Mouse (Mus musculus) urinary bladder, adult 18-20 months (tissue): ENCODE results near the gene Elmod3.

ENCODE experiments used
- DNase-seq, 2 experiments: peaks; one replicate each; pipeline ENCODE4 v3.0.0; 2022; ENCODE audit warnings: low spot score in 2 of 2, mixed read lengths in 2 of 2

The Elmod3 gene

DNA sequence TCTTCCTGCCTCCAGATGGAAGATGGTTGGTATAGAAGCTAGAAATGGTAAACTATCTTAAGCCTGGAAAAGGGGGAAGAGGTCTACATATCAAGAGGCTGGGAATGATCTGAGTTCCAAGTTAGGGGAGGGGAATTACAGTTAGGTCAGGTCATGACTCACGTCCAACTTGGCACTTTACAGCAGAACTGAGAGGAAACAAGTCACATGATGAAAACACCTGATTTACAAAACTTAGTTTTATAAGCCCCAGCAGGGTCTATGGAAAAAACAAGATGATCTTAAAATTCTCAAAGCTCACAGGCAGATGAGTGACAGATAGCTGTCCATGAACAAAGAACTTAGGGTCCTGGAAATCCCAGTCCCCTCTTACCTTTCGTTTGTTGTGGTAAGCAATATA, 16.9 kb upstream of the Elmod3 start:
- DNase-seq = no peak

DNA sequence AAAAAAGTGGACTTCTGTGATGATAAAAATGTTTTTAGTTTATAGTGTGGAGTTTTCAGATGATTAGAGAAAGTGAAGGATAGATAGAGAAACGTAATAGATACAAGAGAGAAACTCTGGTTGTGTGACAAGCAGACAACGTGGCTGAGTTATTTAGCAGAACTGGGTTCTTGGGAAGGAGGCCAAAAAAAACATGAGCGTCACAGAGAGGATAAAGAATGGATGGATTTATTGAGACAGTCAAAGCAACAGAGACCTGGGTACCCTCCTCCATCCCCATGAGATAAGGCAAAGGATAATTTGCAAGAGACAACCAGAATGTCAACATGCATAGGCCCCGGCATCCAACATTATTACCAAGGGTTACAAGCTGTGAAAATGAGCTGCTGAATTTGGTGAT, 12.0 kb upstream of the Elmod3 start:
- DNase-seq = no peak

DNA sequence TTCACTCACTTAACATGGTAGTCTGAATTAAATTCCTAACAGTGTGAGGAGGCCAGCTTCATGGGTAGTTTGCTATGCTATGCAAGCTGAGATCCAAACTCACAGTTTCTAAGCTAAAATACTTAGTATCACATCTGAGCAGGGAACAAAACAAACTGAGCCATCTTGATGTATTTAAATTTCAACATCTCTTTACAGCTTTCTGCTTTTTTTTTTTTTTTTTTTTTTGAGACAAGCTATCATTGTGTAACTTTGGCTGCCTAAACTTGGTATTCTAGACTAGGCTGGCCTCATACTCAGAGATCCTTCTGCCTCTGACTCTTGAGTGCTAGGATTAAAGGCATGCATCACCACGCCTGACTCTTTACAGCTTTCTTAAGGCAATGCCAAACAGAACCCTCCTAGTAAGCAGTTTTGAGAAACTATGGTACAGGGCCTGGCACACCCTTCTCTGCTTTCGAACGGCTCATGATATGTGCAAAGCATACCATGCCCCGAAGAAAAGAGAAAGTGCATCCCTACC, 10.5 kb upstream of the Elmod3 start:
- no peak for DNase-seq

DNA sequence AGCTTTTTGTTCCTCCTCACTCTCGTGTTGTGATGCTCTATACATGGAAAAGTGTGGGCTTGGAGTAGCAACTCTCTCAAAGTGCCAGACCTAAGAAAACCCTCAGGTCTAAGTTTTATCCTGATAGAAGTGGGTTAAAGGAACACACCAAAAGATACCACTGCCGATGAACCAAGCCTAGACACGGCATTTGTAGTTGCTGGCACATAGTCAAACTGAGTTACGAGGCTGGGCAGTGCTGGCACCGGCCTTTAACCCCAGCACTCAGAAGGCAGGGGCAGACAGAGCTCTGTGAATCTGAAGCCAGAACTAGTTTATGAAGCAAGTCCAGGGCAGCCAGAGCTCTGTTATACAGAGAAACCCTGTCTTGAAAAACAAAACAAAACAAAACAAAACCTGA, 9.5 kb upstream of the Elmod3 start:
- DNase-seq = no peak

DNA sequence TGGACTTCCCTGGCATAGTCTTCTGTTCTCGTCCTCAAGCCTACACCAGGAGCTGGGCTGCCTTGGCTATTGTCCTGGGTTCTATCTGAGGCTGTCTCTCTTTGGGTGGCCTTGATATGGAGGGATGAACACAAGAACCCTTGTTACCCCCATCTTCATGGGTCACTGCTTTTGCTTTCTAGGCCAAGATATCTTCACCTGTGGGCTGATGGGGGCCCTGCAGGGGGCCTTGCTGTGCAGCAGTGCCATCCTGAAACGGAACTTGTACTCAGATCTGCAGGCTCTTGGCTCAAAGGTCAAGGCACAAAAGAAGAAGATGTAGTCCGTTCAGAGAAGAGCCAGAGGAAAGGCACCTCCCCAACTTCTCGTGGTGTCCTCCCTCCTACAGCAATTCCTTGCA, 8.8 kb upstream of the Elmod3 start:
- no peak for DNase-seq

DNA sequence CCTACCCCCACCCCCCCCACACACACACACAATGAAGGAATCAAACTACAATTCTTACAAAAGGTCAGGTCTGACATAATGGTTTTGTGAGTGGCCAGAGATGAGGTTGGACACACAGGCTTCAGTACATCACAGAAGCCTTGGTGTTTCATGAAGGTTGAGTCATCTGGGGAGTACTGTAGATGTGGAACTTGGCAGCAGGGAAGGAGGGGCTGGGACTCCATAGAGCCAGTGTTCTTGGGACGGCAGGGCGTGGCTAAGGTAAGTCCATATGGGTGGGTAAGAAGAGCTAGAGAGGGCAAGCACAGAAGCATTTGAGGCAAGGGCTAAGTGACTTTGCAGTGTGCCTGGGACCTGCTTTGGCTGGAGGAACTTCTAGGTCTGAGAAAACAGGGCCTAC, 5.9 kb upstream of the Elmod3 start:
- no peak for DNase-seq

DNA sequence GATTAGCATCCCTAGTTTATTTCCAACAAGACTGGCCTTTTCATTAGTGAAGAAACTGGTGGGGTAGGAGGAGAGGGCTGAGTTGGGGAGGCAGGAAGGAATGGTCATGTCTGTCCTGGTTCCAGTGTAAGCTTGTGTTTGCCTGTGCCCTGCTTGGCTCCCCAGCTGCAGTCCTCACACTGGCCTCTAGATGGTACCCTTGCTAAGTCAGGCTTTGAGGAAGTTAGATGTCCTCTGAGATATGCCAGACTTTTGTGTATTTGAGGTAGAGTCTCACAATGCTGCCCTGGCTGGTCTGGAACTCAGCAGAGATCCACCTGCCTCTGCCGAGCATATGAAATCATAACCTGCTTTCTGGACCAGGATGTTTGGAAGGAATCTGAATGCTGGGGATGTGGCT, 3.5 kb upstream of the Elmod3 start:
- peak; percentile 52 to 61 for DNase-seq

DNA sequence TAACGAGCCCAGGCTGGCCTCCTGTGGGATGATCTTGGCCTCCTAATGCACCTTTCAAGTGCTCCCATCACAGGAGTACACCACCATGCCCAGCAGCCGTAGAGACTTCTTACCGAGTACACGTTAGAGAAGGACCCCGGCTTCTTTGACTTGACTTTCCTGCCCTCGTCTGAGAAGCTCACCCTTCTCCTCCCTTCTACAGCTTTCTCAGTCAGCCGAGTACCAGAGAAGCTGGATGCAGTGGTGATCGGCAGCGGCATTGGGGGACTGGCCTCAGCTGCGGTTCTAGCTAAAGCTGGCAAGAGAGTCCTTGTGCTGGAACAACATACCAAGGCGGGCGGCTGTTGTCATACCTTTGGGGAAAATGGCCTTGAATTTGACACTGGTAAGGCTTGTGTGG, 2.6 kb upstream of the Elmod3 start:
- DNase-seq = no peak

DNA sequence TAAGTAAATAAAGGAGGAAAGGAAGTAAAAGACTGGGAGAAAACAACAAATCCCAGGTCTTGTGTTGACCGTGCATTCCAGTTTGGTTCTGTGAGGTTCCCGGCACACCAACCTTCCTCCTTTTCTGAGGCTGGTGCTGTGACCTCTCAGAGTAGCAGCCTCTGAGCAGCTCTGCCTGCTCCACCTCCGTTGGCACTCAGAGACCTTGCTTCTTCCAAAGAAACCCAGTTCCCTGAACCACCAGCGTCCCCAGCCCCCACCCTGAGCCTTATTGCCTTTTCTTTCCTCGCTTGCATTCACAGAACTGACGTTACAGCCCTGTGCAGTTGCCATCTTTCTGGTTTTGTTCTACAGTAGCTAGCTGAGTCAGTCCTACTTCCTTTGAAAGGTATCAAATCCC, 2.0 kb upstream of the Elmod3 start:
- no peak for DNase-seq

DNA sequence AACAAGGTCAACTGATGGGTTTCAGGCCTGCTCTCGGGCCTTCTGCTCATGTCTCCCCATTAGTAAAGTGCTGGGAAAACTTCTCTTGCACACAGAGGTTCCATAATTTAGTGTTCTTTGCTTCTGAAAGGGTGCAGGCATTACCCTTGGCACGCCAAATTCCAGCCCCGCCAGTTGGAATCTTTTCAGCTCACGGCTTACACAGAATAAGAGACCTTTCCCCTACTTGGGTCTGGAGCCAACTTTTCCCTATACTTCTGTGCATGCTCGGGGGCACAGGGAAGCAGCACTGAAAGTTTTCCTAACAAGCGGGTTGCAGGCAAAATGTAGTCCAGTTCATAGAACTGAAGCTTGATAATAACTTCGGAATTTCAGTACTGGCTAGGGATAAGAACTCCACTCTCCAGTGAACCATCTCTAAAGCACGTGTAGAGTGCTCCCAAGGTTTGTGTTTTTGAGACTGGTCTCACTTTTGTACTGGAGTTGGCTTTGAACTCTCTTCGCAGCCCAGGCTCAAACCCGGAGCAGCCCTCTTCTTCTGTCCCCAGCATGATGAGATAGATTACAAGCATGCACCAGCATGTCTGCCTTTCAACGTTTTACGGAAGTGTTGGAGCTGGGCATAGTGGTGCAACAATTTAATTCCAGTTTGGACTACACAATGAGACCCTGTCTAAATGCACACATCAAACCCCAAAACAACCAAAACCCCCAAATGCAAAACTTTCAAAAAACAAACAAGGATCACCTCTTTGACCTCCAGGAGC, 761 bp upstream of the Elmod3 start:
- peak in 1 of 2 experiments; percentile 8 for DNase-seq

DNA sequence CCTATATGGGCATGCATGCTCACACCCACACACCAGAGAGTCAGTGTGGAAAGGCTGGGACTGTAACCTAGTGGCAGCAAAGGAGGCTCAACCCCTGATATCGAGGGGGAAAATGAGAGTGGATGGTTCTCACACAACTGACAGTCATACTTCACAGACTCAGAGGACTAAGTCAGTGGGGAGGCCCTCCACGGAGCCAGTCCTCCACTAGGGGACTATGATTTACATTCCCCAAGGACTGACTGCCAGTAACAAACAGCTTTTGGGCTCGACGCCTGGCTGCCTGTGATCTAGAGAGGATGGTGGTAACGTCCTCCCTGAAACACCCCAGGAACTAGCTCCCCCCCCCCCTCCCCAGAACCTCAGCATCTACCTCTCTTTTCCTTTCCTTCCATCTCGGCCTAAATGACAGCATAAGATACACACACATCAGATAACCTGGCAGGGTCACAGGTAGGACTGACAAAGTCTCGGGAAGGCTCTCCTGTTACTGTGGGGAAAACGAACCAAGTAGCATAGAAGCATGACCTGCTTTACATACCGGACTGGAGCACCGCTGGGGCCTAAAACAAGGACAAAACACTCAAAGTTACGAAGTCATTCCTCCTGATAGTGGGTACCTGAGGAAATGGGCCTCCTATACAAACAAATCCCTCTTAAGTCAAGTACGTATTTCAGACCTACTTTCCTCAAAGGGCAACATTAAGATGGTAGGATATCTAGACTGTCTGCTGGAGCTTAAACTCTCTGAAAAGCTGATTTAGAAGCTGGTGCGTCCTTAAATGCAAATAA, 934 bp downstream of the Elmod3 start:
- no peak for DNase-seq

DNA sequence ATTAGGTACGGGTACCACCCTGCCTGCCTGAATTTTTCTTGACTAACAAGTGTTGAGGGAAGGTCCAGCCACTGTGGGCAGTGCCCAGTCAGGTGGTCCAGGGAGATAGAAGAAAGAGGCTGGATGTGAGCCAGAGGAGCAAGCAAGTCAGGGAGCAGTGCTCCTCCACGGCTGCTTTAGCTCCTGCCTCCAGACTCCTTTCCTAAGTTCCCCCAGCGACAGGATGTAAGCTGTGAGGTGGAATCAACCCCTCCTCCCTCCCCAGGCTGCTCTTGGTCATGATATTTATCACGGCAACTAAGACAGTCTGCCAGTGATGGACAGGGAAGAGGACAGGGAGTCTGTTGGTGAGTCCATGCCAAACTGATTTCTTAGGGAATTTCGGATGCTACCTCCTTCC, 4.3 kb downstream of the Elmod3 start:
- DNase-seq = no peak

DNA sequence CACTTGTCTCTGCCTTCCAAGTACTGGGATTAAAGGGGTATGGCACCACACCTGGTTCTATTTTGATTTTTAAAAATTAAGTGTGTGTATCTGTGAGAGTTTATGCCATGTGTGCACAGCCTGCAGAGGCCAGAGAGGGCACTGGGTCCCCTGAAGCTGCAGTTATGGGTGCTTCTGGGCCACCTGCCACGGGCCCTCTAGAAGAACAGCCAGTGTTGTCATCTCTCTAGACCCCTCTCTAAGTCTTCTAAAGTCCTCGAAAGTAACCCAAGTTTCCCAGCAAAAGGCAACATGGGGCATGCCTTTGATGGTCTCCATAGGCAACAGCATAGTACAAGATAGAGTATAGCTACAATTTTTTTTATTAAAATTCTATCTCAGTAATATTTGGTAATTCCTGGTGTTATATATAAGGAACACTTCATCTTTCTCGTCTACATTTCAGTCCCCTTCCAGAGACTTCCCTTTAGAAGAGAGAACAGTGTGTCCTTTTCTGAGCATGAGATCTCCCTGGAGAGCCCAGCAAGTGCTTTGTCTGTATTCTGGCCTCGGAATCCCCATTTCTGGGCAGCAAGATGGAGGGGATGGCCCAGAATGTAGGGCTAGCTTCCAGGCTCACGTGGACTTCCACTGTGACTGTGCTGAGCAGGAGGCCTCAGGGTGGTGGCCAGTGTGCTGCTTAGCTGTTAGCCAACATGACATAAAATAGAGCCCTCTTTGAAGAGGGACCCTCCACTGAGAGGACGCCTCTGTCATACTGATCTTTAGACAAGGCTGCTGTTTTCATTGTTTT, 5.0 kb downstream of the Elmod3 start:
- DNase-seq = no peak

DNA sequence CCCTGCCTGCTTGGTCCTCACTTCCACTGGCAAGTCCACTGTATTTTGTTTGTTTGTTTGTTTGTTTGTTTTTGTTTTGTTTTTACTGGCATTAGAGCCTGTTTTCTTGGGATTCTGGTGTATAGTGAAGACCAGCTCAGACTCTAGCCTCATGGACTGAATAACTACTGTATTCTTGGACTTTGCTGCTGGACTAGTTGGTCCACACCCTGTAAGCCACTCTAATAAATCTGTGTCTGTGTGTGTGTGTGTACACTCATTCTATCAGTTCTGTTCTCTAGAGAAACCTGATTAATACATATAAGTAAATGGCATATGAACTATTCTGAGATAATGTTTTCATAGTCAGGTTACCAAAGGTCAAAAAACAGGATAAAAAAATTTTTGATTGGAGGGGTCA, 8.1 kb downstream of the Elmod3 start:
- no peak for DNase-seq

DNA sequence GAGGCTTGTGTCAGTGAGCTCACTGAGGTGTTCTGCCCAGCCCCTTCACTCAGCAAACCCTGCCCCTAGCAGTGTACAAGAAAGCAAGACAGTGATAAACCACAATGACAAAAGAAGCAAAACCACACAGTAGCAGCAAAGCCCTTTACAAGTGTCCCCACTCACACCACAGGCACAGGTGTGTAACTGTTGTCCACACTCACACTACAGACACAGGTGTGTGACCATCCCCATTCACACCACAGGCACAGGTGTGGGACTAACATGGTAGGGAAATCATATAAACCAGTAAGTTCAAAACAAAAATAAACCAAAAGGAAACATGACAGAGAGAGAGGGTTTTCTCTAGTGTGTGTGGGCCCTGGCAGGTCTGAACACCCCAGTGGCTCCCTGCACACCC, 9.9 kb downstream of the Elmod3 start:
- DNase-seq = no peak

DNA sequence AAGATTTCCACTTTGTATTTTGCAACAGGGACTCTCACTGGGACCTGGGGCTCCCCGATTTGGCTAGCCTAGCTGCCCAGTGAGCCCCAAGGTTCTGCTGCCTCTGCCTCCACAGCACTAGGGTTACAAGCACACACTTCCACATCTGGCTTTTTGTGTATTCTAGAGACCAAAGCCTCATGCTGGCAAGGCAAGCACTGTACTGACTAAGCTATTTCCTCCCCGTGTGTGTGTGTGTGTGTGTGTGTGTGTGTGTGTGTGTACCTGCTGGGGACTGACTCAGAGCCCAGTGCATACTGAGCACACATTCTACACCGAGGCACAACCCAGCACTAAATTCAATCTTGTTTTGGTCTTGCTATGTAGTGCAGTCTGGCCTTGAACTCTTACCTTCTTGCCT, 11.5 kb downstream of the Elmod3 start:
- DNase-seq = no peak

DNA sequence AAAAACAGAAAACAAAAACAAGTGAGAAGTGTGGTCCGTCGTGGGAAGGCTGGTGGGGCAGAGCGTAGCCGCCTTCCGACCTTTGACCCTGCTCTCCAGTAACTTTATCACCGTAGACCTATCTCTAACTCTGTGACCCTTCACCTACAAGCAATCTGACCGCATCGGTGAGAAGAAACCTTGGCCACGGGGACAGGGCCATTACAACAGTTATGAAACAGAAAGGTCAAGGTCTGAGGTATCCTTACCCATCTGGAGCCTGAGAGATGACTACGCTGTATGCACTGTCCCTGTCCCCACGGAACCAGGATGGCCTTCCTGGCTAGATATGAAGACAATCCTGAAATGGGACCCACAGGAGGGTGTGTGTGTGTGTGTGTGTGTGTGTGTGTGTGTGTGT, 14.1 kb downstream of the Elmod3 start:
- no peak for DNase-seq

DNA sequence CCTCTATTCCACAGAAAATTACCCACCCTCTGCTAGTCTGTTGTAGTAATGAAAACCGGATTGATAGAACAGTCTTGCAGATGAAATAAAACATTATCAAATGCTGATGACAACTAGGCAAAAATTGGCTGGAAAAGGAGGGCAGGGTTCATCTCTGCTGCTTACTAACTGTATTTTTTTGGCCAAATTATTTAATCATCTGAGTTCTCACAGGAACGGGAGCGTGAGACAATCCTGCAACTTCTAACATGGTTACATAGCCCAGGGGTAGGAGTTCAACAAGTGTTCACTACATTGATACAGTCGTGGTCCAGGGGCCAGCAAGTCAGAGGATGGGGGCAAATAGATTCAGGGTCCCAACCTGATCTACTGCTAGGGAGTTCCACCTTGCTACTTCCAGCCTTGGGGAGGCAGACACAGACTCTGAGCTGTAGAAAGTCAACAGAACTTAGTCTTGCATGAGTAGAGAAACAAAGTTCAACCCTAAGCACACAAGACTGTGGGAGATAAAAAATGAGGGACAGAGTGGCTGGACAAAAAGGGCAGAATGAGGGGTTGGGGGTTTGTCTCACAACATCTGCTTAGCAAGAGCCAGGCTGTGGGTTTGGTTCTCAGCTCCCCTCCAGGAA, 14.9 kb downstream of the Elmod3 start:
- DNase-seq = no peak

DNA sequence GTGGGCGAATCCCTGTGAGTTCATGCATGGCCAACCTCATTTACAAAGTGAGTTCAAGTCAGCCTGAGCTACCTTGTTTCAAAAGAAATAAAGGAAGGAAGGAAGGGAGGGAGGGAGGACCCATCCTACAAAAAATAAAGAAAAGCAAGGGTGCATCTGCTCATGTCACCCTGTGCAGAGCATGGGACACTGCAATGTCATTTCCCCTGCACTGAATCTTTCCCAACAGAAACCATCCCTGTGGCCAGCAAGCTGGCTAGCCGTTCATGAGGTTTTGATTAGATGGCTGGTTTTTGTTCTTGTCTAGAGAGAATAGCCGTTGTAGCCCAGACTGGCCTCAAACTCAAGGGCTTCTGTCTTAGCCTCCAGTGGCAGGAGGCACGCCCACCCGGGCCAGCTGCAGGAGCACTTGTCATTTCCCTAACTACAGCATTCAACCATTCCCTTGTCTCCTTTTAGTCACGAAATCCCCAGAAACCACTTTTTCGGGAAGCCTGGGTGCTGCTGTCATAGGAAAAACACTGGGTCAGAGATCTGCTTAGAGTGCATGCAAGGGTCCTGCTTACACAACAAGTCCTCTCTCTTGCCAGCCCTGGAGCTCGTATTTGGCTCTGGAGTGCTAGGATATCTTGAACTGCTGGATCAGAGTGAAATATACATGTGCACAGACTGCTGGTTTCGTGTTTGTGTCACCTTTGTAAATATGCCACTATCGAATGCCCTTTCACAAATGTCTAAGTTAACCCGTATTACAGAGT, 16.4 kb downstream of the Elmod3 start:
- no peak for DNase-seq

DNA sequence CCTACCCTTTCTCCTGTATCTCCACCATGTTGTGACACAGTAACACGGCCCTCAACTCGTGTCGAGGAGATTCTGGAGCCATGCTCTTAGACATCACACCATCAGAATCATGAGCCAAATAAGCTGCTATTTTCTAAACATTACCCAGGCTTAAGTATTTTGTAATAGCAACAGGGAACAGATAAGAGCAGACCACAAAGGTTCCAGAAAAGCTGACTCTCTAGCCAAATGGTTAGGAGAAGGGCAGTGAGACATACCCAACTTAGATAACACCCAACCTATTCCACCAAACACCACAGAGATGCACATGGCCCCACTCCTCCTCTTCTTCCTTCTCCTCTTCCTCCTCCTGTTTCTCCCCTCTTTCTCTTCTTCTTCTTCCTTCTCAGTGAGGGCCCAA, 22.2 kb downstream of the Elmod3 start:
- DNase-seq = no peak

DNA sequence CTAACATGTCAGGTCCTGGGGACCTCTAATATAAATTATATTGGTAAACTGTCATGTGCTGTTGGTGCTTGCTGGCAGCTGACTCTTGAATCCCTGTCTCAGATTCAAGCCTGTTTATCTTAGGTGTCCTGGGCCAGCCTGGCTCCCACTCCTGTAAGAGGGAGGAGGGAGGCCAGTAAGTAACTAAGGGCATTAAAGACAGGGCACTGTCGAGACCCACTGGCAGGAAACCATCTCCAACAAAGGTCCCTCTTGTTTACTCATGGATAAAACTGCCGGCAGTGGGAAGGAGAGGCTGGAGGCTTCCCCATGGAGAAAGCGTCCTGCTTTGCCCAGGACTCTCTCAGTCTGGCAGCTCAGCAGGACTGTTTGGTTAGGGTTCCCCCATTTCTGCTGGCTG, 26.4 kb downstream of the Elmod3 start:
- DNase-seq = no peak
